Mouse (Mus musculus) kidney, postnatal 0 days (tissue): ENCODE data around the gene Nipal1. TPM values are rescaled to one million over a fixed set of nuclear protein-coding genes. Genes with fewer than 3 reads are reported as not detected.

Experiments used
- ATAC-seq: fragments of 200-750 bp; cut with Nextera tagmentation; replicated peaks from 2 replicates; pipeline ENCODE4 v1.8.0; 2017; ENCODE audit warnings: low read depth, moderate number of reproducible peaks, moderate TSS enrichment, moderate library complexity; ENCODE audit not compliant: low FRiP score
- DNase-seq: peaks from one replicate; pipeline ENCODE4 v3.0.0-alpha.2; 2016; ENCODE audit warnings: low spot score
- H3K27ac ChIP-seq: fragments of 300-500 bp; sonication (generic); 2 replicates; pipeline ENCODE4 v1.5.1; 2014; ENCODE audit warnings: mild to moderate bottlenecking
- H3K27me3 ChIP-seq: fragments of 300-500 bp; sonication (generic); 2 replicates; pipeline ENCODE4 v1.6.1; 2014; ENCODE audit warnings: low read length, mixed read lengths; ENCODE audit not compliant: insufficient read depth
- H3K36me3 ChIP-seq: fragments of 300-500 bp; sonication (generic); 2 replicates; pipeline ENCODE4 v1.6.1; 2014; ENCODE audit warnings: low read length, mixed read lengths; ENCODE audit not compliant: insufficient read depth
- H3K4me1 ChIP-seq: fragments of 300-500 bp; sonication (generic); replicated peaks from 2 replicates; pipeline ENCODE4 v1.6.1; 2014; ENCODE audit warnings: antibody characterized with exemption, low read length, mixed read lengths; ENCODE audit not compliant: insufficient read depth
- H3K4me2 ChIP-seq: fragments of 300-500 bp; sonication (generic); 2 replicates; pipeline ENCODE4 v1.6.1; 2014; ENCODE audit warnings: mild to moderate bottlenecking, low read length, moderate library complexity, mixed read lengths
- H3K4me3 ChIP-seq: fragments of 300-500 bp; sonication (generic); replicated peaks from 2 replicates; pipeline ENCODE4 v1.5.1; 2014; ENCODE audit warnings: low read depth, low read length
- H3K9ac ChIP-seq: fragments of 300-500 bp; sonication (generic); 2 replicates; pipeline ENCODE4 v1.6.1; 2014; ENCODE audit warnings: low read depth, low read length
- H3K9me3 ChIP-seq: fragments of 300-500 bp; sonication (generic); replicated peaks from 2 replicates; pipeline ENCODE4 v1.6.1; 2016; ENCODE audit warnings: low read length, inconsistent platforms, mixed read lengths
- CTCF ChIP-seq: IDR thresholded peaks from 2 replicates; pipeline ENCODE4 v1.5.1; 2016; ENCODE audit warnings: antibody characterized with exemption, low read depth, mild to moderate bottlenecking, moderate library complexity
- WGBS: fragments of 180-500 bp; shearing (Covaris S2); extraction: QIAGEN DNeasy Blood & Tissue Kit; methylation state at CpG from one replicate; pipeline ENCODE4 v1.1.7; 2014; 5-methylcytosine and 5-hydroxymethylcytosine counted together
- polyA plus RNA-seq: library from polyadenylated mRNA; unstranded; fragments of >200 nt; fragmentation: Nextera tagmentation; extraction: Ambion mirVana; gene quantifications from 2 replicates; pipeline ENCODE4 v1.2.1, GENCODE M21; 2015

The Nipal1 gene
- polyA plus RNA-seq, 1 experiment from 2014 or later: 8.2 TPM

DNA sequence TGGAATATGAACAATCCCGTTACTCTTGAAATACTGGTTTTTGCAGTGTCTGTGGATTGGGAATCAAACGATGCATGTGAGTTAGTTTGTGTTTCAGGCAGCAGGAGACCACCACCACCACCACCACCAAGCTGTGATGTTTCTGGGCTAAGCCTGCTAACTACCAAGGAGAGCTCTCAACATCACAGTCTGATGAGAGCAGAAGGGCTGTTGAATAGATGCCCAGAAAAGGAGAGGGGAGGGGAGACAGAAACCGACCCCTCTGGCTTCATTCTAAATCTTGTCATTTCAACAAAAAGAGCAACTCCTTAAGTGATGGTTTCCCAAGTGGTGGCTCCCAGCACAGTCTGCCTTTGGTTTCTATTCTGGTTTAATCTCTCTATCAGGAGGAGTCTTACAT, 50.7 kb downstream of the Nipal1 start:
- Histone ChIP-seq H3K36me3 (no peaks in the 10 kb centered on the region), H3K27me3 (no peaks in the 10 kb centered on the region), H3K4me2 (no peak overlapping the region), H3K27ac (no peak overlapping the region), H3K9ac (no peak overlapping the region), H3K9me3 (no peaks in the 10 kb centered on the region), H3K4me1 (no peaks in the 10 kb centered on the region), H3K4me3 (no peak overlapping the region)
- ATAC-seq: no peak
- no peak for TF ChIP-seq CTCF
- WGBS: 73% methylated on average over 3 of the region's 3 CpGs
- no peak for DNase-seq

DNA sequence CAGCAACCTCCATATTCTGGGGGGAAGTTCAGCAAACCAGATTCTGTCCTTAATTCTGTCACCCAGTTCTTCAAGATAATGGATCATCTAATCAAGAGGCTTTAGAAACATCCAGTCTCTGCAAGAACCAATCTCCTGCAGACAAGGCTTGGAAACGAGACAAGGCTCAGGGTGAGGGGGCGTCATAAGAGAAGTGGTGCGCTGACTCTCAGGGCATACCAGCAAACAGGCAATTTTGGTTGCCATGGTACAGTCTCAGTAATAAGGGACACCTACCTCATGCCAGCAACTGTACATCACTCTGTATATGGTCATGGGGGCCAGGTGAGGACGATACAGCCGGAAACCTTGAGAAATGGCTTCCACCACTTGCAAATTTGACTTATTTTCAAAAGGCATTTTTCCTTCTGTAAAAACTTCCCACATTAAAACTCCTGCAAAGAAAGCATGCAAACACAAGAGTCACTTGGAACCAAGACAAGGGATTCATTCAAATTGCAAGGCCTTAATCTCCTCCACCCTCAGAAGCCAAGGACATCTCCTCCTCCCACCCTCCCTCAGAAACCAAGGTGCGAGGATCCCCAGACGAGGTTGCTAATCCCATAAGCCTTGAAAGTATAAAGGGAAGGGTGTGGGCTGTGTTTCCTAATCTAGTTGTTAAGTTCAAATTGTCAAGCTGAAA, 51.4 kb downstream of the Nipal1 start:
- no peak for TF ChIP-seq CTCF

DNA sequence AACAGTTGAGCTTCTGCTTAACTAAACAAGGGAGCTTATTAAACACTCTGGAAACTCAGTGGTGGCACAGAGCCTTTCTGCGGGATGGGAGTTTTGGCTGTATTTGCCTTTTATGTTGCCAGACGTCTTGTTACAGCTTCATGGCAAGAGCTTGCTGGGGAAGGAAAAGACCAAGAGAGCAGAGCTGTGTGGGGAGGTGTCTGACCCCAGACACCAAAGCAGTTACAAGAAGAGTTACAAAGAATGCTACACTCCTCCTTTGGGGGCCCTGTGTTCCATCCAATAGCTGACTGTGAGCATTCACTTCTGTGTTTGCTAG, 51.9 kb downstream of the Nipal1 start:
- Histone ChIP-seq H3K4me1 (no peaks in the 10 kb centered on the region), H3K27ac (no peak overlapping the region), H3K4me3 (no peak overlapping the region), H3K36me3 (no peaks in the 10 kb centered on the region), H3K9me3 (no peaks in the 10 kb centered on the region), H3K27me3 (no peaks in the 10 kb centered on the region), H3K4me2 (no peak overlapping the region), H3K9ac (no peak overlapping the region)
- no peak for TF ChIP-seq CTCF
- ATAC-seq: no peak
- whole genome bisulfite sequencing: 59% methylated on average over 2 of the region's 2 CpGs
- no peak for DNase-seq

More for the DNA sequence above, 51.4 kb downstream of the Nipal1 start:
- DNase-seq: no peak
- Histone ChIP-seq H3K4me3 (no peak overlapping the region), H3K9me3 (no peaks in the 10 kb centered on the region), H3K4me2 (no peak overlapping the region), H3K9ac (no peak overlapping the region), H3K4me1 (no peaks in the 10 kb centered on the region), H3K27me3 (no peaks in the 10 kb centered on the region), H3K27ac (no peak overlapping the region), H3K36me3 (no peaks in the 10 kb centered on the region)
- ATAC-seq: no peak
- WGBS: 72% methylated on average over 7 of the region's 7 CpGs

- H3K4me1 ChIP-seq: no peaks in the 10 kb centered on the region
- H3K4me3 ChIP-seq: no peak overlapping the region
- no peak overlapping the region for H3K27ac ChIP-seq
- H3K27me3 ChIP-seq: no peaks in the 10 kb centered on the region
- no peaks in the 10 kb centered on the region for H3K36me3 ChIP-seq
- H3K9me3 ChIP-seq: no peaks in the 10 kb centered on the region
- DNase-seq: no peak
- no peak for TF ChIP-seq CTCF
- ATAC-seq: no peak
- H3K4me2 ChIP-seq: no peak overlapping the region
- no peak overlapping the region for H3K9ac ChIP-seq
Measured at GRCm38 (mm10) chr5:72702202-72702601, 54.6 kb downstream of the Nipal1 start.

DNA sequence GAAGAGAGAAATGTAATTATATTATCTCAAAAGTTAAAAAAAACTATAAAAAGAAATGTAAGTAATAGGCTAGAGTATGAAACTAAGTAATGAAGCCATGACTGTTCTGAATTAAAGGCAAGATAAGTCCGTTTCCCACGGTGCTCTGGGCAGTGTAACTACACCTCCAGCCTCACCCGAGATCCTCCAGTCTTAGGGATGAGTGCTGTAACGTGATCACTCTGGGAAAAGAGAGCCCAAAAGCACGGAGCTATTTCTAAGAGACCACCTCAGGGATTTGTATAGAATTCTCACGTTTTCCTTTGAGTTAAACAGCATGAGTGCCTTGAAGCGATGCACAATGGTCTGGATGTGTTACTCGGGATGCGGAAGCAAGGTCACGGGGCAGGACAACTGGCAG, 58.5 kb downstream of the Nipal1 start:
- Histone ChIP-seq H3K9me3 (no peaks in the 10 kb centered on the region), H3K4me3 (0 out of 2 replicates have a peak overlapping the region, but pooled peaks have one; percentile 5), H3K36me3 (no peaks in the 10 kb centered on the region), H3K27me3 (no peaks in the 10 kb centered on the region), H3K4me1 (0 out of 2 replicates have a peak, but pooled peaks cover 4% of the 10 kb centered on the region), H3K27ac (no peak overlapping the region), H3K9ac (no peak overlapping the region), H3K4me2 (peak overlapping the region; percentile 47)
- 27% methylated on average over 10 of the region's 10 CpGs for WGBS
- ATAC-seq: 0 out of 2 replicates have a peak, but pooled peaks have one; percentile 9
- no peak for DNase-seq
- TF ChIP-seq CTCF: no peak

GRCm38 (mm10) chr5:72706722-72707121, 59.1 kb downstream of the Nipal1 start:
- Histone ChIP-seq H3K27me3 (no peaks in the 10 kb centered on the region), H3K9ac (no peak overlapping the region), H3K36me3 (no peaks in the 10 kb centered on the region), H3K4me2 (peak overlapping the region; percentile 47), H3K4me3 (0 out of 2 replicates have a peak overlapping the region, but pooled peaks have one; percentile 5), H3K9me3 (no peaks in the 10 kb centered on the region), H3K4me1 (0 out of 2 replicates have a peak, but pooled peaks cover 4% of the 10 kb centered on the region), H3K27ac (no peak overlapping the region)
- 34% methylated on average over 10 of the region's 10 CpGs for WGBS
- peak; percentile 37; the same call in 1 of the 2 replicates for ATAC-seq
- DNase-seq: no peak
- no peak for TF ChIP-seq CTCF

DNA sequence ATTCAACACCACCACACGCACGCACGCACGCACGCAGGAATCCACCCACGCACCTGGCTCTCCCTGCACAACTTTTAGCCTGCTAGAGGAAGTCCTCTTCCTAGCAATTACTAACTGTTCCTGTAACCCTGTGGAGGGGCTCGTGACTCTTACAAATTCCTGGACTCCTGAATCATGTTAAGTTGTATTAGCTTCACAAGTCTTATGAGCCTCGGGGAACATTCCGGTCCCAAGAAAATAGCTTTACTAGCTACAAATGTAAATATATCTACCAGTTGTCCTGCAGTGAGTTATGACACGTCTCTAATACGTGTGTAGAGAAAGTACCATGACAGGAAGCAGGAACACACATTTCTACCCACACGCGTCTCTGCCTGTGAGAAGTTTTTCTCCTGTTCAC, 61.9 kb downstream of the Nipal1 start:
- no peak overlapping the region for H3K9ac ChIP-seq
- no peak overlapping the region for H3K4me2 ChIP-seq
- H3K4me1 ChIP-seq: 0 out of 2 replicates have a peak, but pooled peaks cover 4% of the 10 kb centered on the region
- H3K9me3 ChIP-seq: no peaks in the 10 kb centered on the region
- no peaks in the 10 kb centered on the region for H3K27me3 ChIP-seq
- no peak overlapping the region for H3K4me3 ChIP-seq
- H3K27ac ChIP-seq: no peak overlapping the region
- no peaks in the 10 kb centered on the region for H3K36me3 ChIP-seq
- ATAC-seq: no peak
- DNase-seq: no peak
- 51% methylated on average over 13 of the region's 13 CpGs for WGBS
- TF ChIP-seq CTCF: no peak
